Mouse (Mus musculus) adrenal gland, adult 18-20 months (tissue): ENCODE data around the gene Gm3106. TPM values are rescaled to one million over a fixed set of nuclear protein-coding genes. Genes with fewer than 3 reads are reported as not detected.
"Not testable (repeated sequence)": the region's sequence is repeated elsewhere in the genome, so short reads cannot be mapped to it uniquely, and the experiment has no call there.

Source experiments
- DNase-seq, 2 experiments: peaks; one replicate each; pipeline ENCODE4 v3.0.0; 2021 to 2022; ENCODE audit warnings: low spot score in 2 of 2
- long read RNA-seq, 2 experiments: library from polyadenylated mRNA; stranded (forward); transcript quantifications; one replicate each; pipeline ENCODE4 v2.0.0; 2021
- total RNA-seq, 2 experiments: library from RNA; stranded (reverse); gene quantifications; 1 replicate in 1 of 2; 2 replicates in 1 of 2; pipeline ENCODE4 v1.2.3; 2021

Gm3106 gene
- total RNA-seq: not detected
- long read RNA-seq, experiment 1: 0 reads
- long read RNA-seq, experiment 2: 0 reads

DNA sequence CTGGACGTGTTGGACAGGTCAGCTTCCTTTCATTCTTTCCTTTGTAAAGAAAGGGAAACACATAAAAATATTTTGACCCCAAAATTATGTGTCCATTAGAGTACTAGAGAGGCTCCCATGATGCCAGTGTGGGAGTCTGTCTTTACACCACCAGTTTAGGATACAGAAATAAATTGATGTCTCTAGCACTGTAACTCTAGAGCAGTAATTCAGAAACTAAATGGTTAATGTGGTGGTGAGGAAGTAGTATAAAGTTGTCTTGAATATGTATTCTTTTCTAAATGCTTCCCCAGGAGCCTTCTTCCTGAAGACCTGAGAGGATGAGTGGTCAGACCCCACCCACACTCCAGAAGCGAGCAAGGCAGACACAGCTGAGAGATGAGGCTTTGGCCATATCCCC lies at the start of gene Gm3106:
Gene Gm3106 (plus strand): TSS at position 301 of the 400 bp plus-strand sequence.
- not testable (repeated sequence) for DNase-seq

Other genes starting within 250 kb of the Gm3106 start
- not detected for gene BC061212, start 147.5 kb upstream of the Gm3106 start, total RNA-seq
- gene Gm6351, start 141.6 kb upstream of the Gm3106 start, total RNA-seq: not detected
- gene A430089I19Rik, start 88.8 kb downstream of the Gm3106 start, total RNA-seq: not detected
- not detected for gene Gm6502, start 96.4 kb downstream of the Gm3106 start, total RNA-seq
- not detected for gene AA792892, start 121.7 kb downstream of the Gm3106 start, total RNA-seq
- not detected for gene Gm7682, start 227.8 kb downstream of the Gm3106 start, total RNA-seq